Mouse (Mus musculus): Measurements from ENCODE around the gene Tmed2. TPM values are rescaled to one million over a fixed set of nuclear protein-coding genes. Genes with fewer than 3 reads are reported as not detected.
"Not testable (repeated sequence)": the region's sequence is repeated elsewhere in the genome, so short reads cannot be mapped to it uniquely, and the experiment has no call there.

The Tmed2 gene
- polyA plus RNA-seq, 1 experiment, result 39.8 TPM

DNA sequence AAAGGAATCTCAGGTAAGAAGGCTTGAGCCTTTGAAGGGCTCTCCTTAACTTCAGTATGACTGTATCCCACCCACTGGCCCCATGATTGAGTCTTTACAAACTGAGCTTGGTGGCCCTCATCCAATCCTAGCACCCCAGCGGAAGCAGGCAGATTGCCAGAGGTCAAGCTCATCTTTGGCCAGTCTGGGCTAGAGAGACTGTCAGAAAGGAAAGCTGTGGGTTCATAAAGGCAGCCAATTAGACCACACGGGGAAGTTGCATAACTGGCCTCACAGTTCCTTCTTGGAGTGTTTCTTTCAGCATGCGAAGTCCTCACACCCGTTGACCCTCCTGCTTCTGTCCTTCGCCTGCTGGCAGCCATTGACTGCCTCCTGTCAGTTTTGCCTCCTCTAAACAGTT, 42.0 kb downstream of the Tmed2 start:
- H3K27me3 ChIP-seq (ENCODE audit: control insufficient read depth, insufficient read depth, low read length), result no peaks in the 10 kb centered on the region
- H3K4me1 ChIP-seq (ENCODE audit: control insufficient read depth, insufficient read depth, low read length), result no peaks in the 10 kb centered on the region; the same call in 1 of the 2 replicates
- no peak overlapping the region for H3K4me3 ChIP-seq (ENCODE audit: control insufficient read depth, low read depth, low read length)
- H3K27ac ChIP-seq (ENCODE audit: control insufficient read depth, insufficient read depth, low read depth, low read length), result no peak overlapping the region
- TF ChIP-seq POLR2A (IDR thresholded peaks at IDR 0.05; ENCODE audit: control insufficient read depth, low read depth, low read length) (no peak), CTCF (IDR thresholded peaks at IDR 0.05; ENCODE audit: control insufficient read depth, insufficient read depth, insufficient replicate concordance, low read depth, low read length) (no peak)
- no peaks in the 10 kb centered on the region; the same call in 1 of the 2 replicates for H3K36me3 ChIP-seq (ENCODE audit: control insufficient read depth, insufficient read depth, low read length)

DNA sequence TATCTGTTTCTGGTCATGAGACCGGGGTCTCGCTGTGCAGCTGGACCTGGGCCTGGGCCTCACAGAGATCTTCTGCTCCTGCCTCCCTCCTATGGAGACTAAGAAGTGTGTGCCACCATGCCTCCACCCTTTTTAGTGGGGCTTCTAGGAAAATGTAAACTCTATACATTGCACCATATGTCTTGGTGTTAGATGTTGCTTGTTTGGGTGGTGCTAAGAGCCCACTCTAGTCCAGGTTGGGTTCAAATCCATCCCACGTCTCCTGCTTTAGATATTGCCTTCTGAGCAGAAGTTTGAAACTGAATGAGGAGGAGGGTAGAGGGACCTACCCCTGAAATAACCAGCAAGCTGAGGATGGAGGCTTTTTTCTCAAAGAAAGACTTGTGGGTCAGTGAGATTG, 52.3 kb downstream of the Tmed2 start:
- Histone ChIP-seq H3K27me3 (ENCODE audit: control insufficient read depth, insufficient read depth, low read length) (no peaks in the 10 kb centered on the region), H3K36me3 (ENCODE audit: control insufficient read depth, insufficient read depth, low read length) (peaks cover 1% of the 10 kb centered on the region; the same call in 1 of the 2 replicates), H3K4me3 (ENCODE audit: control insufficient read depth, low read depth, low read length) (no peak overlapping the region), H3K4me1 (ENCODE audit: control insufficient read depth, insufficient read depth, low read length) (no peaks in the 10 kb centered on the region), H3K27ac (ENCODE audit: control insufficient read depth, insufficient read depth, low read depth, low read length) (no peak overlapping the region)
- TF ChIP-seq CTCF (IDR thresholded peaks at IDR 0.05; ENCODE audit: control insufficient read depth, insufficient read depth, insufficient replicate concordance, low read depth, low read length) (no peak), POLR2A (IDR thresholded peaks at IDR 0.05; ENCODE audit: control insufficient read depth, low read depth, low read length) (no peak)

DNA sequence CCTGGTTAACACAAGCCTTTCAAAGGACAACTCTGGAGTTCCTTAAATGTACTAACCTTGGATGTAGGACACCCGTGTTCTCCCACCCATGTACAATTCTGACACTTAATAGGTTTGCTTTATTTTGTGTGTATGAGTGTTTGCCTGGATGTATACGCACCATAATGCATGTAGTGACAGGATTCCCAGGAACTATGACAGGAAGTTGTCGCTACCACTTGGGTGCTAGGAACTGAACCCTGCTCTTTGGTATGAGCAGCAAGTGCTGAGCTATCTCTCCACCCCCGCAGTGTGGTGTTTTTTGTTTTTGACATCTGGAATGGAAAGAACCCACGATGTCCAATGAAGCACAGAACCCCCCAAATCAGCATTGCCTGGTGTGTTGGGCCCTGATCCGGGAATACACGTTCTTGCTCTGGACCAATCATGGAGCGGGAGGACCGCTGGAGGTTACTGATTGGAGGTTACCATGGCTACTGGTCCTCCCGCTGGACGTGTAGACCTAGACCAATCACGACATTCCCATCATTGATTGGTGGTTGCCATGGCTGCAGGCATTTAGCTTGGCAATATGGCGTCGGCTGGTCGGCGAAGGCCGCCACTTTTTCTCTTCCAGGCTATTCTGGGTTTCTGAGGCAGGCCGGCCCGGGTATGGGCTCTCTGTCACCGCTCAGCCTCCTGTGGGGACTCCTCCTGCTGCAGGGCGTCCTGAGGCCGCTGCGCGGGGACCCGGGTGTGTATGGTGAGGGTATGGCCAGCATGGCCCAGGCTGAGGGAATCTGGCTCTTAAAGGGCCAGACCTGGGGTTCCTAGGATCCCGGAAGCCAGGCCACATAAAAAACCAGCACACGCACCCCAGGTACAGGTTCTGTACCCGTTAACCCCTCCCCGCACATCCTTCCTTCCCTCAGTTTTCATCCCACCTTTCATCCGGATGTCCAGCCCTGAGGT, 58.0 kb downstream of the Tmed2 start:
- Histone ChIP-seq H3K4me1 (ENCODE audit: control insufficient read depth, insufficient read depth, low read length) (peaks cover 6% of the 10 kb centered on the region), H3K36me3 (ENCODE audit: control insufficient read depth, insufficient read depth, low read length) (peaks cover 1% of the 10 kb centered on the region), H3K27me3 (ENCODE audit: control insufficient read depth, insufficient read depth, low read length) (no peaks in the 10 kb centered on the region), H3K27ac (ENCODE audit: control insufficient read depth, insufficient read depth, low read depth, low read length) (peak overlapping the region; percentile 61), H3K4me3 (ENCODE audit: control insufficient read depth, low read depth, low read length) (peak overlapping the region; percentile 98)
- TF ChIP-seq POLR2A (IDR thresholded peaks at IDR 0.05; ENCODE audit: control insufficient read depth, low read depth, low read length), result peak; percentile 85
- TF ChIP-seq CTCF (IDR thresholded peaks at IDR 0.05; ENCODE audit: control insufficient read depth, insufficient read depth, insufficient replicate concordance, low read depth, low read length), result no peak

DNA sequence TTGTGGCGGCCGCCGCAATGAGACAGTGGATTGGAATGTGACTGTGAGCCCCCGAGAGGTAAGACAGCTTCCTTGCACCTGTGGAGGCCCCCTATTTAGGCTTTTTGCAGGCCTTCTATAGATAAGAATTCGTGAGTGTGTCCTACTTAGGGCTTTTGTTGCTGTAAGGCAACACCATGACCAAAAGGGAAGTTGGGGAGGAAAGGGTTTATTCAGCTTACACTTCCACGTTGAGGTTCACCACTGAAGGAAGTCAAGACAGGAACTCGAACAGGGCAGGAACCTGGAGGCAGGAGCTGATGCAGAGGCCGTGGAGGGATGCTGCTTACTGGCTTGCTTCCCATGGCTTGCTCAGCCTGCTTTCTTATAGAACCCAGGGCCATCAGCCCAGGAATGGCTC, 59.2 kb downstream of the Tmed2 start:
- not testable (repeated sequence) for H3K36me3 ChIP-seq (ENCODE audit: control insufficient read depth, insufficient read depth, low read length); H3K27ac ChIP-seq (ENCODE audit: control insufficient read depth, insufficient read depth, low read depth, low read length); H3K27me3 ChIP-seq (ENCODE audit: control insufficient read depth, insufficient read depth, low read length); H3K4me1 ChIP-seq (ENCODE audit: control insufficient read depth, insufficient read depth, low read length)
- peak overlapping the region; percentile 98 for H3K4me3 ChIP-seq (ENCODE audit: control insufficient read depth, low read depth, low read length)

Other genes with a start within 250 kb of the Tmed2 start
- 29.0 and 30.7 TPM in 2 replicates for gene Mphosph9, start 212.7 kb upstream of the Tmed2 start, polyA plus RNA-seq (2012; rRNA removed)
- gene 2810006K23Rik, start 212.6 kb upstream of the Tmed2 start, polyA plus RNA-seq (2012; rRNA removed), result 3.9 and 4.8 TPM in 2 replicates
- gene Cdk2ap1, start 177.6 kb upstream of the Tmed2 start, polyA plus RNA-seq (2012; rRNA removed), result 40.6 and 41.5 TPM in 2 replicates
- 38.8 and 46.6 TPM in 2 replicates for gene Sbno1, start 114.7 kb upstream of the Tmed2 start, polyA plus RNA-seq (2012; rRNA removed)
- 23.4 and 24.9 TPM in 2 replicates for gene Kmt5a, start 100.8 kb upstream of the Tmed2 start, polyA plus RNA-seq (2012; rRNA removed)
- gene Rilpl2, start 62.3 kb upstream of the Tmed2 start, polyA plus RNA-seq (2012; rRNA removed), result 19.6 and 20.8 TPM in 2 replicates
- gene Snrnp35, start 57.6 kb upstream of the Tmed2 start, polyA plus RNA-seq (2012; rRNA removed), result 26.5 and 35.7 TPM in 2 replicates
- 1.5 and 1.8 TPM in 2 replicates for gene Rilpl1, start 9.3 kb upstream of the Tmed2 start, polyA plus RNA-seq (2012; rRNA removed)
- 4.8 and 4.9 TPM in 2 replicates for gene Ddx55, start 12.2 kb downstream of the Tmed2 start, polyA plus RNA-seq (2012; rRNA removed)
- gene Eif2b1, start 38.4 kb downstream of the Tmed2 start, polyA plus RNA-seq (2012; rRNA removed), result 13.5 and 14.0 TPM in 2 replicates
- 17.6 and 20.4 TPM in 2 replicates for gene Gtf2h3, start 38.4 kb downstream of the Tmed2 start, polyA plus RNA-seq (2012; rRNA removed)
- 13.0 and 13.5 TPM in 2 replicates for gene Atp6v0a2, start 87.9 kb downstream of the Tmed2 start, polyA plus RNA-seq (2012; rRNA removed)
- gene Dnah10, start 184.4 kb downstream of the Tmed2 start, polyA plus RNA-seq (2012; rRNA removed), result 16.2 and 16.3 TPM in 2 replicates